Mouse (Mus musculus) bone marrow macrophage, adult 2 months (primary cell): Measurements from ENCODE around the gene Gm20441. TPM values are rescaled to one million over a fixed set of nuclear protein-coding genes. Genes with fewer than 3 reads are reported as not detected.

Source experiments
- H3K27ac ChIP-seq: 2 replicates; pipeline ENCODE4 v1.5.1; 2012; ENCODE audit warnings: low read depth, low read length; ENCODE audit not compliant: insufficient read depth
- H3K4me1 ChIP-seq: 2 replicates; pipeline ENCODE4 v1.6.1; 2012; ENCODE audit warnings: low read length; ENCODE audit not compliant: control insufficient read depth, insufficient read depth
- H3K4me3 ChIP-seq: 2 replicates; pipeline ENCODE4 v1.5.1; 2012; ENCODE audit warnings: mild to moderate bottlenecking, low read length, moderate library complexity; ENCODE audit not compliant: insufficient read depth
- CTCF ChIP-seq: IDR thresholded peaks from 2 replicates; pipeline ENCODE4 v1.5.1; 2012; ENCODE audit warnings: low read depth, mild to moderate bottlenecking, low read length, moderate library complexity
- POLR2A ChIP-seq: IDR thresholded peaks from 2 replicates; pipeline ENCODE4 v1.6.1; 2012; ENCODE audit warnings: mild to moderate bottlenecking, low read depth, low read length, borderline replicate concordance
- polyA plus RNA-seq: library from polyadenylated mRNA; stranded (reverse); fragments of >200 nt; gene quantifications from 2 replicates; pipeline ENCODE4 v1.2.4, GENCODE M21; 2012; ENCODE audit not compliant: missing spikeins, insufficient read depth, insufficient read length

Gene Gm20441
- polyA plus RNA-seq, 1 experiment = not detected

DNA sequence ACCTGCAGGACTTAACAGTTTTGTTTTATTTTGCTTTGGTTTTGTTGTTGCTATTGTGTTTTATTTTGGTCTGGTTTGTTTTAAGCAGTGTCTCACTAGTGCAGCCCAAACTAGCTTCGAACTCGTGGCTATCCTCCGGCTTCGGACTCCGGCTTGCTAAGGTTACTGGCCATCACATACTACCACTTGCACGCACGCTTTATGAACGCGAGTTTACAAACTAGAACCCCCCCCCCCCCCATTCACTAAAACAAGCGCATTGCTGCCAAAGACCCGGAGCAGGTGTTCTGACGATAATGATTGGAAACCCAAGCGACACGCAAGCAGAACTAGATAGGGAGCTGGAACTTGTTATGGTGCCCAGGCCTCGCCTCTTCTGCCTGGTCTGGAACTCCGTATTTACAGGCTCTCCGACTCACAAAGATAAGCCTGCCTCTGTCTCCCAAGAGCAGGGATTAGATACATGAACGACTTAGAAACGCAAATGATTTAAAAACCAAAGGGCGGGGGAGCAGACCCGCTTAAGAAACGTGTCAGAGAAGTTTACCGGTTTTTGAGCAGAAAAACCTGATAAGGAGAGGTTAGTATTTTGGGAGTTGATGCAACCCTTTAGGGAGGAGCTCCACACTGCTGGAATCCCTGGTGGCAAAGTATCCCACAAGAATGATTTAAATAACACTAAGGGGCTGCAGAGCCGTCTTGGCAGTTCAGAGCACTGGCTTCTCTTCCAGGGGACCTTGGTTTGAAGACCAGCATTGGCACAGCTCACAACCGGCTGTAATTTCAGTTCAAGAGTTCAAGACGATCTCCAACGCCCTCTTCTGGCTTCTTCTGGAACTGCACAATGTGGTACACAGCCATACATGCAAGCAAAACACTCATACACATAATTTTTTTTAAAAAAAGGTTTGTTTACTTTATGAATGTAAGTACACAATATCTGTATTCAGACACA lies 16.0 kb downstream of the Gm20441 start:
- peaks cover 9% of the 10 kb centered on the region for H3K4me1 ChIP-seq
- H3K27ac ChIP-seq = peak overlapping the region; percentile 52
- TF ChIP-seq CTCF = peak; percentile 72
- no peak for TF ChIP-seq POLR2A

GRCm38 (mm10) chr10:75763682-75764518 lies 16.9 kb downstream of the Gm20441 start, which contains the start of gene Cabin1:
TSS of gene Cabin1 (minus strand) at chr10:75764341.
- Histone ChIP-seq H3K4me3 (peak within 1 kb of the TSS; percentile 68), H3K4me1 (peaks cover 9% of the 10 kb centered on the region), H3K27ac (peak within 1 kb of the TSS; percentile 52)
- TF ChIP-seq CTCF (no peak), POLR2A (0 out of 2 replicates have a peak, but pooled peaks have one; percentile 30)

More for the DNA sequence above, 16.0 kb downstream of the Gm20441 start:
- peak overlapping the region; percentile 68 for H3K4me3 ChIP-seq

DNA sequence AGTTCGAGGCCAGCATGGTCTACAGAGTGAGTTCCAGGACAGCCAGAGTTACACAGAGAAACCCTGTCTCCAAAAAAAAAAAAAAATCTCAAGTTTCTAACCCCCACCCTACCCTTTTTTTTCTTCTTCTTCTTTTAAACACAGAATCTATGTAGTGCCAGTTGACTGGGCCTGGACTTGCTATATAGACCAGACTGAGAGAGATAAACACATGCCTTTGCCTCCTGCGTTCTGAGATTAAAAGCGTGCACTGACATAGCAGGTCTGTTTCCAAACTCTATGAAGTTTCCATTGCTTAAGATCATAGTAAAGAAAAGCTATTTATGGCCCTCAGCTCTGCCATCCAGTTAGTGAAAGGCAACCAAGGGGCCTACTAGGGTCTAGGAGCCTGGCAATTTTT lies 18.3 kb downstream of the Gm20441 start:
- Histone ChIP-seq H3K4me1 (peaks cover 9% of the 10 kb centered on the region), H3K4me3 (no peak overlapping the region), H3K27ac (no peak overlapping the region)
- no peak for TF ChIP-seq CTCF
- TF ChIP-seq POLR2A = no peak

DNA sequence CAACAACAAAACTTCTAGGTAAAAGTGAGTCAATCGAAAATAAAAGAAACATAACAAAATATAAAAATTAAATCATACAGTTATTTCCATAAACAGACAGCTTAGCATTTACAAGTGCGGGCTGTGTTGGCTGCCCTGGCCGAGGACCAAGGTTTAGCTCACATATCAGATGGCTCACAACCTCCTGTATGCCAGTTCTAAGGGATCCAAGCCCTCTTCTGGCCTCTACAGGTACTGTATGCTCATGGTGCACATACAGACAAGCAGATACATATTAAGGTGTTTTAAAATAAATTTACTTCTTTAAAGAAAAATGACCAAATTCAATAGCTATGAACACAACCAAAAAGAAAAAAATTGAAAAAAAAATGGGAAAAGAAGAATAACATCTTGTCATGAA lies 20.4 kb downstream of the Gm20441 start:
- TF ChIP-seq POLR2A = no peak
- no peak for TF ChIP-seq CTCF
- Histone ChIP-seq H3K4me3 (no peak overlapping the region), H3K4me1 (peaks cover 3% of the 10 kb centered on the region; the same call in 1 of the 2 replicates), H3K27ac (no peak overlapping the region)

GRCm38 (mm10) chr10:75756719-75757118 lies 24.0 kb downstream of the Gm20441 start:
- no peak overlapping the region for H3K4me3 ChIP-seq

GRCm38 (mm10) chr10:75744017-75744416 lies 36.7 kb downstream of the Gm20441 start:
- TF ChIP-seq POLR2A = no peak
- TF ChIP-seq CTCF = peak; percentile 60; the same call in 1 of the 2 replicates
- no peaks in the 10 kb centered on the region for H3K4me1 ChIP-seq
- H3K4me3 ChIP-seq = no peak overlapping the region
- no peak overlapping the region for H3K27ac ChIP-seq

More at GRCm38 (mm10) chr10:75756719-75757118, 24.0 kb downstream of the Gm20441 start:
- no peak for TF ChIP-seq POLR2A
- no peak for TF ChIP-seq CTCF
- H3K4me1 ChIP-seq = no peaks in the 10 kb centered on the region
- no peak overlapping the region for H3K27ac ChIP-seq

DNA sequence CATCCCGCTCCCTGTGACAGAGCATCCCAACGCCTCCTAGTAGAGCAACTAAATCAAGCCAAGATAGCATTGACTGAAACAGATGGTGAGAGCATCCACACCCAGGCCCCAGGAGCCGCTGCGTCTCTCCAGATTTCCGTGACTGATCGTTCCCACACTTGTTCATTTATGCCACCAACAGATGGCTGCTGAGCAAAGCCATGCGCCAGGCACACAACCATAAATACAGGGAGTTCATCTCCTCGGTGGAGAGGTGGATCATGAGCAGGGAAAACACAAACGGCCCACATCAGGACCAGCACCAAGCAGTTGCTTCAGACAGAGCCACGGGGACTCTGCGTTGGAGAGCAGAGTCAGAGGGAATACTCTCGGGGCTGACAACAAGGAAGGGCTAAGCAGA lies 37.4 kb downstream of the Gm20441 start:
- H3K4me3 ChIP-seq = no peak overlapping the region
- H3K27ac ChIP-seq = no peak overlapping the region
- TF ChIP-seq POLR2A (no peak), CTCF (no peak)
- H3K4me1 ChIP-seq = no peaks in the 10 kb centered on the region

DNA sequence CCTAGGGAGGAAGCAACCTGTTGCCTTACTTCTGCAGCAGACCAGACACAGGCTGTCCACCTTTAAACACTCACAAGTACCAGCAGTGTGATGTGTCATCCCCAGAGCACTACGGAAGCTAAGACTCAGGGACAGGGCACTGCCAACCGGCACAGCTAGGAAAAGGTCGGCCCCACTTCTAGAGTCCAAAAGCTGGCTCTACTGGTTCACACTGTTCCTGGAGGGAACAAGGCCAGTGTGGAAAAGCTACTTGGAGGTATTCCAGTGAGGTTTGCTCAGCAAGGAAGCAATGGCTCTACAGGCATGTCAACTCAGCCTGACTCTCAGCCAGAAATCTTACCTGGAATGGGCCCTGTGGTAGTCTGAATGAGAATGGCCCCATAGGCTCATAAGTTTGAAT lies 39.9 kb downstream of the Gm20441 start:
- no peak for TF ChIP-seq POLR2A
- no peak overlapping the region for H3K4me3 ChIP-seq
- H3K4me1 ChIP-seq = no peaks in the 10 kb centered on the region
- H3K27ac ChIP-seq = no peak overlapping the region

- Histone ChIP-seq H3K27ac (no peak overlapping the region), H3K4me1 (no peaks in the 10 kb centered on the region), H3K4me3 (no peak overlapping the region)
- no peak for TF ChIP-seq CTCF
- TF ChIP-seq POLR2A = no peak
Observed at GRCm38 (mm10) chr10:75725449-75725848, 55.3 kb downstream of the Gm20441 start.

Other genes starting within 250 kb of the Gm20441 start
- gene Lrrc75b, start 220.6 kb downstream of the Gm20441 start, polyA plus RNA-seq = not detected in 2 replicates
- not detected in 2 replicates for gene Ggt1, start 219.3 kb downstream of the Gm20441 start, polyA plus RNA-seq
- gene Ggt5, start 191.6 kb downstream of the Gm20441 start, polyA plus RNA-seq = 8.4 and 11.6 TPM in 2 replicates
- not detected in 2 replicates for gene Susd2, start 136.9 kb downstream of the Gm20441 start, polyA plus RNA-seq
- gene Cabin1, start 16.6 kb downstream of the Gm20441 start, polyA plus RNA-seq = 26.1 and 35.0 TPM in 2 replicates
- gene Ddt, start 7.5 kb downstream of the Gm20441 start, polyA plus RNA-seq = 56.4 and 63.8 TPM in 2 replicates
- gene Gstt3, start 460 bp upstream of the Gm20441 start, polyA plus RNA-seq = 12.1 and 13.1 TPM in 2 replicates
- gene Gstt1, start 17.6 kb upstream of the Gm20441 start, polyA plus RNA-seq = 1.4 and 4.1 TPM in 2 replicates
- gene Gstt4, start 41.6 kb upstream of the Gm20441 start, polyA plus RNA-seq = not detected in 2 replicates
- 17.2 and 18.8 TPM in 2 replicates for gene Gstt2, start 56.5 kb upstream of the Gm20441 start, polyA plus RNA-seq
- gene Mif, start 79.3 kb upstream of the Gm20441 start, polyA plus RNA-seq = 181 and 195 TPM in 2 replicates
- 1.0 and 1.7 TPM in 2 replicates for gene Derl3, start 112.5 kb upstream of the Gm20441 start, polyA plus RNA-seq
- gene Smarcb1, start 140.7 kb upstream of the Gm20441 start, polyA plus RNA-seq = 27.9 and 31.8 TPM in 2 replicates
- 19.3 and 22.7 TPM in 2 replicates for gene Chchd10, start 152.2 kb upstream of the Gm20441 start, polyA plus RNA-seq
- gene Mmp11, start 155.5 kb upstream of the Gm20441 start, polyA plus RNA-seq = 0.59 and 0.72 TPM in 2 replicates
- not detected in 2 replicates for gene Gm867, start 159.7 kb upstream of the Gm20441 start, polyA plus RNA-seq
- gene Vpreb3, start 162.1 kb upstream of the Gm20441 start, polyA plus RNA-seq = not detected in 2 replicates
- gene Gm5134, start 173.6 kb upstream of the Gm20441 start, polyA plus RNA-seq = 0.55 and 0.92 TPM in 2 replicates